Mouse (Mus musculus) liver, embryonic 16.5 days (tissue): ENCODE data around the gene Snx22. TPM values are rescaled to one million over a fixed set of nuclear protein-coding genes. Genes with fewer than 3 reads are reported as not detected.

ENCODE experiments used
- ATAC-seq: fragments of 200-750 bp; cut with Nextera tagmentation; 2 replicates; pipeline ENCODE4 v1.8.0; 2017; ENCODE audit warnings: low read depth, mild to moderate bottlenecking, moderate number of reproducible peaks, moderate library complexity
- H3K27ac ChIP-seq: fragments of 300-500 bp; sonication (generic); 2 replicates; pipeline ENCODE4 v1.5.1; 2014; ENCODE audit warnings: mild to moderate bottlenecking, low read length
- H3K27me3 ChIP-seq: fragments of 300-500 bp; sonication (generic); 2 replicates; pipeline ENCODE4 v1.6.1; 2014; ENCODE audit warnings: low read depth, low read length, mixed read lengths; ENCODE audit not compliant: control insufficient read depth, insufficient read depth
- H3K36me3 ChIP-seq: fragments of 300-500 bp; sonication (generic); 2 replicates; pipeline ENCODE4 v1.6.1; 2014; ENCODE audit warnings: mild to moderate bottlenecking; ENCODE audit not compliant: control insufficient read depth, insufficient read depth
- H3K4me1 ChIP-seq: fragments of 300-500 bp; sonication (generic); 2 replicates; pipeline ENCODE4 v1.6.1; 2014; ENCODE audit warnings: low read depth, low read length, mixed read lengths; ENCODE audit not compliant: control insufficient read depth
- H3K4me2 ChIP-seq: fragments of 300-500 bp; sonication (generic); 2 replicates; pipeline ENCODE4 v1.6.1; 2014; ENCODE audit warnings: low read depth, low read length, mixed read lengths
- H3K4me3 ChIP-seq: fragments of 300-500 bp; sonication (generic); 2 replicates; pipeline ENCODE4 v1.5.1; 2014; ENCODE audit warnings: low read depth, mild to moderate bottlenecking, low read length
- H3K9ac ChIP-seq: fragments of 300-500 bp; sonication (generic); 2 replicates; pipeline ENCODE4 v1.6.1; 2014; ENCODE audit warnings: low read depth, low read length
- H3K9me3 ChIP-seq: fragments of 300-500 bp; sonication (generic); replicated peaks from 2 replicates; pipeline ENCODE4 v1.6.1; 2016; ENCODE audit warnings: low read length; ENCODE audit not compliant: control insufficient read depth
- WGBS: fragments of 180-500 bp; shearing (Covaris S2); extraction: QIAGEN DNeasy Blood & Tissue Kit; methylation state at CpG from one replicate; pipeline ENCODE4 v1.1.7; 2014; ENCODE audit not compliant: insufficient replicate concordance; 5-methylcytosine and 5-hydroxymethylcytosine counted together
- polyA plus RNA-seq: library from polyadenylated mRNA; unstranded; fragments of >200 nt; fragmentation: Nextera tagmentation; extraction: Ambion mirVana; gene quantifications from 2 replicates; pipeline ENCODE4 v1.2.1, GENCODE M21; 2015

The Snx22 gene
- polyA plus RNA-seq, 1 experiment from 2014 or later = 30.5 TPM

- Histone ChIP-seq H3K4me1 (no peaks in the 10 kb centered on the region), H3K9me3 (no peaks in the 10 kb centered on the region), H3K9ac (no peak overlapping the region), H3K27me3 (no peaks in the 10 kb centered on the region), H3K36me3 (peaks cover 52% of the 10 kb centered on the region), H3K27ac (no peak overlapping the region), H3K4me3 (no peak overlapping the region), H3K4me2 (no peak overlapping the region)
- 80% methylated on average over 8 of the region's 8 CpGs for WGBS
- ATAC-seq = no peak
Measured at GRCm38 (mm10) chr9:66101577-66101976, 32.1 kb upstream of the Snx22 start.

- H3K36me3 ChIP-seq = peaks cover 60% of the 10 kb centered on the region
- no peaks in the 10 kb centered on the region; the same call in 1 of the 2 replicates for H3K4me1 ChIP-seq
- no peak overlapping the region for H3K27ac ChIP-seq
- ATAC-seq = no peak
- no peak overlapping the region for H3K9ac ChIP-seq
- H3K9me3 ChIP-seq = no peaks in the 10 kb centered on the region
- H3K4me2 ChIP-seq = no peak overlapping the region
- H3K4me3 ChIP-seq = no peak overlapping the region
- WGBS = 77% methylated on average over 2 of the region's 2 CpGs
- no peaks in the 10 kb centered on the region for H3K27me3 ChIP-seq
Measured at GRCm38 (mm10) chr9:66092664-66093063, 23.1 kb upstream of the Snx22 start.

GRCm38 (mm10) chr9:66091327-66092231 lies 22.1 kb upstream of the Snx22 start:
- WGBS = 78% methylated on average over 6 of the region's 6 CpGs
- Histone ChIP-seq H3K9me3 (no peaks in the 10 kb centered on the region), H3K36me3 (peaks cover 63% of the 10 kb centered on the region), H3K4me3 (no peak overlapping the region), H3K9ac (no peak overlapping the region), H3K4me2 (no peak overlapping the region), H3K27me3 (no peaks in the 10 kb centered on the region), H3K27ac (no peak overlapping the region), H3K4me1 (no peaks in the 10 kb centered on the region; the same call in 1 of the 2 replicates)
- no peak for ATAC-seq

GRCm38 (mm10) chr9:66090593-66091244 lies 21.2 kb upstream of the Snx22 start:
- H3K27ac ChIP-seq = no peak overlapping the region
- no peak overlapping the region for H3K4me3 ChIP-seq
- 86% methylated on average over 13 of the region's 13 CpGs for WGBS
- no peak overlapping the region for H3K9ac ChIP-seq
- no peaks in the 10 kb centered on the region; the same call in 1 of the 2 replicates for H3K4me1 ChIP-seq
- peaks cover 57% of the 10 kb centered on the region for H3K36me3 ChIP-seq
- no peak for ATAC-seq
- H3K27me3 ChIP-seq = no peaks in the 10 kb centered on the region
- H3K4me2 ChIP-seq = no peak overlapping the region
- no peaks in the 10 kb centered on the region for H3K9me3 ChIP-seq

- Histone ChIP-seq H3K9ac (no peak overlapping the region), H3K4me3 (no peak overlapping the region), H3K36me3 (peaks cover 38% of the 10 kb centered on the region), H3K4me2 (no peak overlapping the region), H3K9me3 (no peaks in the 10 kb centered on the region), H3K27me3 (no peaks in the 10 kb centered on the region), H3K4me1 (no peaks in the 10 kb centered on the region; the same call in 1 of the 2 replicates), H3K27ac (no peak overlapping the region)
- WGBS = 53% methylated on average over 4 of the region's 4 CpGs
- peak; percentile 57 for ATAC-seq
Measured at GRCm38 (mm10) chr9:66088411-66088810, 18.9 kb upstream of the Snx22 start.

- Histone ChIP-seq H3K27me3 (no peaks in the 10 kb centered on the region), H3K36me3 (peaks cover 29% of the 10 kb centered on the region), H3K9me3 (no peaks in the 10 kb centered on the region), H3K9ac (no peak overlapping the region), H3K27ac (no peak overlapping the region), H3K4me3 (no peak overlapping the region), H3K4me1 (no peaks in the 10 kb centered on the region), H3K4me2 (no peak overlapping the region)
- 93% methylated on average over 7 of the region's 7 CpGs for whole genome bisulfite sequencing
- ATAC-seq = no peak
Measured at GRCm38 (mm10) chr9:66087062-66087461, 17.5 kb upstream of the Snx22 start.

GRCm38 (mm10) chr9:66084171-66084570 lies 14.7 kb upstream of the Snx22 start:
- ATAC-seq = no peak
- peaks cover 19% of the 10 kb centered on the region for H3K36me3 ChIP-seq
- no peak overlapping the region for H3K4me3 ChIP-seq
- no peak overlapping the region for H3K9ac ChIP-seq
- no peaks in the 10 kb centered on the region for H3K4me1 ChIP-seq
- no peaks in the 10 kb centered on the region for H3K27me3 ChIP-seq
- WGBS = 78% methylated on average over 3 of the region's 3 CpGs
- H3K4me2 ChIP-seq = no peak overlapping the region
- H3K27ac ChIP-seq = no peak overlapping the region
- no peaks in the 10 kb centered on the region for H3K9me3 ChIP-seq

GRCm38 (mm10) chr9:66081999-66082398 lies 12.5 kb upstream of the Snx22 start:
- Histone ChIP-seq H3K4me2 (no peak overlapping the region), H3K4me1 (peaks cover under 1% of the 10 kb centered on the region; the same call in 1 of the 2 replicates), H3K36me3 (peaks cover 3% of the 10 kb centered on the region; the same call in 1 of the 2 replicates), H3K27ac (no peak overlapping the region), H3K9ac (no peak overlapping the region), H3K9me3 (no peaks in the 10 kb centered on the region), H3K27me3 (peaks cover 4% of the 10 kb centered on the region; the same call in 1 of the 2 replicates), H3K4me3 (no peak overlapping the region)
- WGBS = 45% methylated on average over 4 of the region's 4 CpGs
- no peak for ATAC-seq
